Mouse (Mus musculus): ENCODE data around the gene Elovl5. TPM values are rescaled to one million over a fixed set of nuclear protein-coding genes. Genes with fewer than 3 reads are reported as not detected.
"Not testable (repeated sequence)": the region's sequence is repeated elsewhere in the genome, so short reads cannot be mapped to it uniquely, and the experiment has no call there.

Elovl5 gene
- polyA plus RNA-seq, 1 experiment from 2014 or later = 101 TPM

DNA sequence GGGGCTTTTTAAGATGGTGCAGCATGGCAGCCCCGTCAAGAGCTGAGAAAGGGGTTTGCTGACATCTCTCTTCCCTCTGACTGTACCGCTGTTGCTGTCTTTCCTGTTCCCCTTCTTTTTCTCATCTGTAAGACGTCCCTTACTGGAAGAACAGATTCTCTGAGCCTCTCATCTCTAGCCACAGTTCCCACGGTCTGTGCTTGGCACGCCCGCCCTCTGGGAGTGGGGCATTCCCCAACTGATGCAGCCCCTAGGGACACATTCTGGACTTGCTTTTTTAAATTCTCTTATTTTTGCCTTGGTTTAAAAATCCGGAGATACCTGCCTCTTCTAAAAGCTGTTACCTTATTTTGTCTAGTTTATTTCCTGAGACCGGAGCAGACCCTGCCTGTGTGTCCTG is 73.1 kb downstream of the Elovl5 start:
- Histone ChIP-seq H3K4me3 (ENCODE audit: low read depth, low read length) (no peak overlapping the region), H3K27ac (ENCODE audit: low read depth, low read length) (no peak overlapping the region), H3K4me1 (replicated peaks; ENCODE audit: control insufficient read depth, insufficient read depth, low read length) (no peaks in the 10 kb centered on the region), H3K9ac (ENCODE audit: low read length) (no peak overlapping the region), H3K27me3 (ENCODE audit: control insufficient read depth, insufficient read depth, low read length) (no peaks in the 10 kb centered on the region), H3K9me3 (ENCODE audit: control insufficient read depth, low read length) (no peaks in the 10 kb centered on the region), H3K36me3 (ENCODE audit: control insufficient read depth, insufficient read depth, low read length) (no peaks in the 10 kb centered on the region), H3K4me2 (ENCODE audit: low read depth, low read length, severe bottlenecking) (no peak overlapping the region)
- DNase-seq (ENCODE audit: low spot score) (no peak), ATAC-seq (replicated peaks; ENCODE audit: low FRiP score) (no peak)
- WGBS = 69% methylated on average over 8 of the region's 8 CpGs

DNA sequence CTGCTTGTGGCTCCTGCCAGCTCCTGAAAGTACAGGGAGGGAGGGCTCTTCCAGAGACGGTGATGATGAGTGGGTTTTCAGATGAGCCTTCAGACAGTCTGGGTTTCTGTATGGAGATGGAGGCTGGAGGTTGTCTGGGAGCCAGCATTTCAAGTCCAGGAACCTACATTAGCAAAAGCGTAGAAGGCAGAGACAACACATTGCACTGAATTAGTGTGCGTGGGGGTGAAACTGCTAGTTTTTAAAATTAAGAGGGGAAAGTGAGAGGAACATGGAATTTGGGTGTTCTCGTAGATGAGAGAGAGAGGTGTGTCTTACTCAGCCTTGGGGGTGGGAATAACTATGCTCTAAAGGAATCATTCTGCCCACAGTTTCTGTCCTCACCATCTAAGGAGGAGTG is 74.5 kb downstream of the Elovl5 start:
- 95% methylated on average over 4 of the region's 4 CpGs for WGBS
- ATAC-seq (replicated peaks; ENCODE audit: low FRiP score) = no peak
- DNase-seq (ENCODE audit: low spot score) = peak; percentile 2

DNA sequence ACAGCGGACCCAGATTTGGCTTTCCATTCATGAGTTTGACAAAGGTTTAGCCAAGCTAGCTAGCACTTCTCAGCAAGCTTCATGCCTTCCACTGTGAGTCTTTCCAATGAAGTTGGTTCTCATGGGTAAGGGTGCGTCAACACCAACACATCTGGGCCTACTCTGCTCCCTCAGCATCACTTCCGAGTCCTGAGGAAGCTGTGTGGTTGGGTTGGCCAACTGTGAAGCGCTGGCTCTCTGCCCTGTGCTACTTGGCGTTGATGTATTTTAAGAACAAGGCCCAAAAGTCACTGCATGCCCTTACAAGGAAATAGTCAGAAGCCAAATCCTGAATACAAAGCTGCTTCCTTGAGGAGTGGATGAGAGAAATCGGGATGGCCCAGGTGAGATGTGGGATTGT is 75.1 kb downstream of the Elovl5 start:
- no peaks in the 10 kb centered on the region for H3K9me3 ChIP-seq (ENCODE audit: control insufficient read depth, low read length)
- ATAC-seq (replicated peaks; ENCODE audit: low FRiP score) (no peak), DNase-seq (ENCODE audit: low spot score) (peak; percentile 23)
- H3K4me2 ChIP-seq (ENCODE audit: low read depth, low read length, severe bottlenecking) = no peak overlapping the region
- no peaks in the 10 kb centered on the region for H3K27me3 ChIP-seq (ENCODE audit: control insufficient read depth, insufficient read depth, low read length)
- WGBS = 91% methylated on average over 6 of the region's 6 CpGs
- H3K27ac ChIP-seq (ENCODE audit: low read depth, low read length) = no peak overlapping the region
- H3K9ac ChIP-seq (ENCODE audit: low read length) = no peak overlapping the region
- no peaks in the 10 kb centered on the region for H3K4me1 ChIP-seq (replicated peaks; ENCODE audit: control insufficient read depth, insufficient read depth, low read length)
- no peaks in the 10 kb centered on the region for H3K36me3 ChIP-seq (ENCODE audit: control insufficient read depth, insufficient read depth, low read length)
- H3K4me3 ChIP-seq (ENCODE audit: low read depth, low read length) = no peak overlapping the region

More for the DNA sequence above, 74.5 kb downstream of the Elovl5 start:
- Histone ChIP-seq H3K27me3 (ENCODE audit: control insufficient read depth, insufficient read depth, low read length) (no peaks in the 10 kb centered on the region), H3K4me1 (replicated peaks; ENCODE audit: control insufficient read depth, insufficient read depth, low read length) (no peaks in the 10 kb centered on the region), H3K9me3 (ENCODE audit: control insufficient read depth, low read length) (no peaks in the 10 kb centered on the region), H3K9ac (ENCODE audit: low read length) (no peak overlapping the region), H3K36me3 (ENCODE audit: control insufficient read depth, insufficient read depth, low read length) (no peaks in the 10 kb centered on the region), H3K4me3 (ENCODE audit: low read depth, low read length) (no peak overlapping the region), H3K27ac (ENCODE audit: low read depth, low read length) (no peak overlapping the region), H3K4me2 (ENCODE audit: low read depth, low read length, severe bottlenecking) (no peak overlapping the region)

DNA sequence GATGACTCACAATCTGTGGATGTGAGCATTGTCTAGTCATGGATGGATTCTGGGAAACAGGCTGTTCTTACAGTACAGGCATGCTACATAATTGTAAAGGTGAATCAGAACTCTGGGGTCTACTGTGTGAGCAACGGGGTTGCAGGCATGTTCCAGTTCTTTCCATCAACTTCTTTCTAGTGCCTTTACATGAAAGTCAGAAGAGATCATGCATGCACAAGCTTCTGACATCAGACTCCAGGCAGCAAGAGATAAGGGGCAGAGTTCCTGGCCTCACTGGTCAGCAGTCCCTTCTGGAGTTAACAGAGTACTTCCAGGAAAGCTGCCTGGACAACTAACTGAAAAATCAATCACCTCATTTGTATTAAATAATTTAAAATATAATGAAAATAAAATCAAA is 75.9 kb downstream of the Elovl5 start:
- H3K4me3 ChIP-seq (ENCODE audit: low read depth, low read length) = no peak overlapping the region
- peak; percentile 20 for DNase-seq (ENCODE audit: low spot score)

DNA sequence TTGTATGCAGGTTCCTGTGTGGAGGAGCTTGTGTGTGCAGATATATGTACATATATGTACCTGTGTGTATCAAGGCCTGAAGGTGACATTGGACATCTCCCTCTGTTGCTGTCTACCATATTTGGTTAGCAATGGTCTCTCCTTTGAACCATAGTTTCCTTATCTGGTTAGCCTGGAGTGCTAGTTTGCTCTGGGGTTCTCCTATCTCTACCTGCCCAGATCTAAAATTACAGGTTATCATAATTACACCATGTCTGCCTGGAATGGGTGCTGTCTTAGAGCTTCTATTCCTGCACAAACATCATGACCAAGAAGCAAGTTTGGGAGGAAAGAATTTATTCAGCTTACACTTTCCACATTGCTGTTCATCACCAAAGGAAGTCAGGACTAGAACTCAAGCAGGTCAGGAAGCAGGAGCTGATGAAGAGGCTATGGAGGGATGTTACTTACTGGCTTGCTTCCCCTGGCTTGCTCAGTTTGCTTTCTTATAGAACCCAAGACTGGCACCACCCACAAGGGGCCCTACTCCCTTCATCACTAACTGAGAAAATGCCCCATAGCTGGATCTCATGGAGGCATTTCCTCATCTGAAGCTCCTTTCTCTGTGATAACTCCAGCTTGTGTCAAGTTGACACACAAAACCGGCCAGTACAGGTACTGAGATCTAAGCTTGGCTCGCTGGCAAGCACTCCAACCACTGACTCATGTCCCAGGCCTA is 76.5 kb downstream of the Elovl5 start:
- not testable (repeated sequence) for ATAC-seq (replicated peaks; ENCODE audit: low FRiP score); DNase-seq (ENCODE audit: low spot score)

More for the DNA sequence above, 75.9 kb downstream of the Elovl5 start:
- no peak overlapping the region for H3K4me2 ChIP-seq (ENCODE audit: low read depth, low read length, severe bottlenecking)
- H3K27me3 ChIP-seq (ENCODE audit: control insufficient read depth, insufficient read depth, low read length) = no peaks in the 10 kb centered on the region
- 94% methylated on average over 1 of the region's 1 CpGs for WGBS
- no peak overlapping the region for H3K9ac ChIP-seq (ENCODE audit: low read length)
- H3K27ac ChIP-seq (ENCODE audit: low read depth, low read length) = no peak overlapping the region
- ATAC-seq (replicated peaks; ENCODE audit: low FRiP score) = no peak
- no peaks in the 10 kb centered on the region for H3K4me1 ChIP-seq (replicated peaks; ENCODE audit: control insufficient read depth, insufficient read depth, low read length)
- H3K36me3 ChIP-seq (ENCODE audit: control insufficient read depth, insufficient read depth, low read length) = no peaks in the 10 kb centered on the region
- H3K9me3 ChIP-seq (ENCODE audit: control insufficient read depth, low read length) = no peaks in the 10 kb centered on the region

DNA sequence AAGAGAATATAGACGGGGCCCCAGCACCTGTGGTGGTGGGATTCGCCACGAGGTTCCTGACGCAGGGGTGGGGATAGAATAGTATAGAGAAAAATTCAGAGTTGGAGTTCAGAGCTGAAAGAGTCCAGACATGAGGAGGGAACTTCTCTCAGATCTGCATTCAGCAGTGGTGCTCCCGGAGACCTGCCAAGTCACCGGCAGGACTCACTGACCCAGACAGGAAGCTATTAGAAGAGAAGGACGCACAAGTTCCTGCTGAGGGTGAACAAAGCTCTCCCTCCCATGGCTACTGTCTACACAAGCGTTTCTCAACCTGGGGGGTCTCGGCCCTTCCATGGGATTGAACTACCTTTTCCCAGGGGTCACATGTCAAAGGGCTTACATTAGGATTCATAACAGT is 78.1 kb downstream of the Elovl5 start:
- Histone ChIP-seq H3K9me3 (ENCODE audit: control insufficient read depth, low read length) (no peaks in the 10 kb centered on the region), H3K4me2 (ENCODE audit: low read depth, low read length, severe bottlenecking) (no peak overlapping the region), H3K27ac (ENCODE audit: low read depth, low read length) (no peak overlapping the region), H3K4me3 (ENCODE audit: low read depth, low read length) (no peak overlapping the region), H3K4me1 (replicated peaks; ENCODE audit: control insufficient read depth, insufficient read depth, low read length) (no peaks in the 10 kb centered on the region), H3K36me3 (ENCODE audit: control insufficient read depth, insufficient read depth, low read length) (no peaks in the 10 kb centered on the region), H3K9ac (ENCODE audit: low read length) (no peak overlapping the region), H3K27me3 (ENCODE audit: control insufficient read depth, insufficient read depth, low read length) (no peaks in the 10 kb centered on the region)
- ATAC-seq (replicated peaks; ENCODE audit: low FRiP score) (no peak), DNase-seq (ENCODE audit: low spot score) (peak; percentile 30)
- WGBS = 79% methylated on average over 9 of the region's 9 CpGs

More for the DNA sequence above, 76.5 kb downstream of the Elovl5 start:
- H3K36me3 ChIP-seq (ENCODE audit: control insufficient read depth, insufficient read depth, low read length); H3K9me3 ChIP-seq (ENCODE audit: control insufficient read depth, low read length); H3K27ac ChIP-seq (ENCODE audit: low read depth, low read length); H3K9ac ChIP-seq (ENCODE audit: low read length); H3K4me1 ChIP-seq (replicated peaks; ENCODE audit: control insufficient read depth, insufficient read depth, low read length); H3K27me3 ChIP-seq (ENCODE audit: control insufficient read depth, insufficient read depth, low read length); H3K4me3 ChIP-seq (ENCODE audit: low read depth, low read length); H3K4me2 ChIP-seq (ENCODE audit: low read depth, low read length, severe bottlenecking): not testable (repeated sequence)
- 89% methylated on average over 2 of the region's 2 CpGs for WGBS

DNA sequence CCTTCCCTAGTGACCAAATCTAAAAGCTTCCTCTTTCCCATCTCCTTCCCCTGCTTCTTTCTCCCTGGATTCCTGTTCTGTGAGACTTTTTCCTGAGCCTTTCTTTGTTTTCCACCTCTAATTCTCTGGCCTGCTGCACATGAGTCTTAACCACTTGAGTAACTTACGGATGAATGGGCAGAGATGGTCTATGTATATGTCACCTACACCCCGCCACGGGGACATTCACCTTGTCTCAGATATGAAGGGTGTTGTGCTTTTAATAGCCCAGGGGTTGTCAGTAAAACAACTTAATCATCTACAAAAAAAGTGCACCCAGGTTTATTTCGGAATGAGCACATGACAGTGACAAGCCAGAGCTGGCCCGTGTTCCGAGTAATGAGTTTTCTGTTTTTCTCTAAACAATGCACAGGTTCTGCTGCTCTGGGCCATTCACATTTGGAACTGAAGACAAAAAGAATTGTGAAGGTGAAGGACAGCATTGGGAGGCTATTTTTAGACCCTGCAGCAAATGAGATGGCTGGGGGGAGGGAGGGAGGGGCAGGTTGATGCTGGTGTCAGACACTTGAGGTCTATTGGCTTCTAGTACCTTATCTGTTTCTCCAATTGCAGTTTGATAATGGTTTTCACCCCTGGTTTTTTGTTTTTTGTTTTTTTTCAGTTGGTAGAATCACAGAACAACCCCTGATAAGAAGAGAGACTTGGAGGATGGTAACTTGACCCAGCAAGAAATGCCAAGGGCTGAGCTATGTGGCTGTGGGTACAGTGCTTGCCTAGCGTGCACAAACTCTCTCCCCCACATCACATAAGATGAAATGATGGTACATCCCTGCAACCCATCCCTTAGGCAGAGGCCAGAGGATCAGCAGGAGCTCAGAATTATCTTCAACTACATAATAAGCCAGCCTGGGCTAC is 83.7 kb downstream of the Elovl5 start:
- Histone ChIP-seq H3K36me3 (ENCODE audit: control insufficient read depth, insufficient read depth, low read length) (no peaks in the 10 kb centered on the region), H3K27me3 (ENCODE audit: control insufficient read depth, insufficient read depth, low read length) (no peaks in the 10 kb centered on the region), H3K9me3 (ENCODE audit: control insufficient read depth, low read length) (no peaks in the 10 kb centered on the region), H3K4me1 (replicated peaks; ENCODE audit: control insufficient read depth, insufficient read depth, low read length) (no peaks in the 10 kb centered on the region), H3K4me2 (ENCODE audit: low read depth, low read length, severe bottlenecking) (no peak overlapping the region), H3K9ac (ENCODE audit: low read length) (no peak overlapping the region), H3K4me3 (ENCODE audit: low read depth, low read length) (no peak overlapping the region), H3K27ac (ENCODE audit: low read depth, low read length) (no peak overlapping the region)
- no peak for ATAC-seq (replicated peaks; ENCODE audit: low FRiP score)
- peak; percentile 27 for DNase-seq (ENCODE audit: low spot score)
- WGBS = 89% methylated on average over 7 of the region's 7 CpGs

DNA sequence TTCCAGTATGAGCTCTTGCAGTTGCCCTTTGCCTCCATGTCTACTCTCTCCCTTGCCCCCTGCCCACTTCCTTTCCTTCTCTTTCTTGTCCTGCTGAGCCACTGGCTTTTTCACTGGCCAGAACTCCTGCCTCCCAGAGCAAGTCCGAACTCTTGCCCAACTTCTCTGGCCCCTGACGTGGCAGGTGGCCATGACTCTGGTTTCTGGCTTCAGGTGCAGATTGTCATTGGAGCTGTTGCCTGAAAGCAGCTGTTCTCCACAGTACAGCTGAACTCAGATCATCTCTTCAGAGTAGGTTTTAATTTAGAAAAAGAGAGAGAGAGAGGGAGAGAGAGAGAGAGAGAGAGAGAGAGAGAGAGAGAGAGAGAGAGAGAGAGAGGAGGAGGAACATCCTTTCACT is 86.1 kb downstream of the Elovl5 start:
- Histone ChIP-seq H3K36me3 (ENCODE audit: control insufficient read depth, insufficient read depth, low read length) (no peaks in the 10 kb centered on the region), H3K9ac (ENCODE audit: low read length) (no peak overlapping the region), H3K27me3 (ENCODE audit: control insufficient read depth, insufficient read depth, low read length) (no peaks in the 10 kb centered on the region), H3K4me2 (ENCODE audit: low read depth, low read length, severe bottlenecking) (no peak overlapping the region), H3K4me1 (replicated peaks; ENCODE audit: control insufficient read depth, insufficient read depth, low read length) (no peaks in the 10 kb centered on the region), H3K4me3 (ENCODE audit: low read depth, low read length) (no peak overlapping the region), H3K9me3 (ENCODE audit: control insufficient read depth, low read length) (no peaks in the 10 kb centered on the region), H3K27ac (ENCODE audit: low read depth, low read length) (no peak overlapping the region)
- DNase-seq (ENCODE audit: low spot score) = no peak
- 77% methylated on average over 2 of the region's 2 CpGs for WGBS
- ATAC-seq (replicated peaks; ENCODE audit: low FRiP score) = no peak
